Mouse (Mus musculus) embryonic facial prominence, embryonic 12.5 days (tissue): ENCODE results near the gene Trpm3. TPM values are rescaled to one million over a fixed set of nuclear protein-coding genes. Genes with fewer than 3 reads are reported as not detected.

Source experiments
- ATAC-seq: fragments of 200-750 bp; cut with Nextera tagmentation; 2 replicates; pipeline ENCODE4 v1.8.0; 2017; ENCODE audit not compliant: insufficient number of reproducible peaks, insufficient read depth, low FRiP score, low TSS enrichment
- H3K27ac ChIP-seq: fragments of 300-500 bp; sonication (generic); 2 replicates; pipeline ENCODE4 v1.5.1; 2016; ENCODE audit warnings: mild to moderate bottlenecking
- H3K27me3 ChIP-seq: fragments of 300-500 bp; sonication (generic); 2 replicates; pipeline ENCODE4 v1.6.1; 2016; ENCODE audit warnings: mild to moderate bottlenecking, moderate library complexity
- H3K36me3 ChIP-seq: fragments of 300-500 bp; sonication (generic); 2 replicates; pipeline ENCODE4 v1.6.1; 2016; ENCODE audit warnings: mild to moderate bottlenecking
- H3K4me1 ChIP-seq: fragments of 300-500 bp; sonication (generic); 2 replicates; pipeline ENCODE4 v1.6.1; 2016
- H3K4me2 ChIP-seq: fragments of 300-500 bp; sonication (generic); replicated peaks from 2 replicates; pipeline ENCODE4 v1.6.1; 2016; ENCODE audit warnings: mild to moderate bottlenecking, moderate library complexity
- H3K4me3 ChIP-seq: fragments of 300-500 bp; sonication (generic); 2 replicates; pipeline ENCODE4 v1.5.1; 2016; ENCODE audit warnings: mild to moderate bottlenecking
- H3K9ac ChIP-seq: fragments of 300-500 bp; sonication (generic); 2 replicates; pipeline ENCODE4 v1.6.1; 2016; ENCODE audit warnings: mild to moderate bottlenecking, moderate library complexity
- H3K9me3 ChIP-seq: fragments of 300-500 bp; sonication (generic); 2 replicates; pipeline ENCODE4 v1.6.1; 2016; ENCODE audit warnings: mild to moderate bottlenecking, moderate library complexity
- WGBS: fragments of 180-500 bp; shearing (Covaris S2); methylation state at CpG from one replicate; pipeline ENCODE4 v1.1.7; 2016; 5-methylcytosine and 5-hydroxymethylcytosine counted together
- polyA plus RNA-seq: library from polyadenylated mRNA; unstranded; fragments of >200 nt; fragmentation: Nextera tagmentation; extraction: Ambion mirVana; gene quantifications from 2 replicates; pipeline ENCODE4 v1.2.1, GENCODE M21; 2016

Trpm3 gene
- polyA plus RNA-seq, 1 experiment from 2014 or later, result 12.5 TPM

DNA sequence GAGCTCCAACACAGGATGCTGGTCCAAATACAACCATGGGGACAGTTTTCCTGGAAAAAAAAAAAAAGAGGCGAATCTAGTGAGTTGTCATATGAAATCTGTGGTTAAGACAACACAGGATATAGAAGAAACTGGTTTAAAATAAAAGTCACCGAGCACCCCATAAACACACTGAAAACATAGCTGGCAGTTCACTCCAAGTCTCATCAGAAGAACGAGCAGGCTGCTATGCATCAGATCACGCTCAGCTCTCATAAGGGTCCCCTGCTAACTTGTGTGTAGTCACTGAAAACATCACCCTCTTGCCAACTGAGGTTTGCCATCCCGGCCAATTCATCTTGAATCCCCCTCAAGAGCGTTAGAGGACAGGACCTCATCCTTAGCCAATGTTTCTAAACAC, 476.5 kb downstream of the Trpm3 start:
- WGBS, result 88% methylated on average over 6 of the region's 6 CpGs
- no peak overlapping the region for H3K9ac ChIP-seq
- 0 out of 2 replicates have a peak, but pooled peaks cover 7% of the 10 kb centered on the region for H3K9me3 ChIP-seq
- H3K4me3 ChIP-seq, result no peak overlapping the region
- no peak overlapping the region for H3K27ac ChIP-seq
- ATAC-seq, result no peak
- H3K4me1 ChIP-seq, result no peaks in the 10 kb centered on the region
- no peak overlapping the region for H3K4me2 ChIP-seq
- H3K27me3 ChIP-seq, result no peaks in the 10 kb centered on the region
- H3K36me3 ChIP-seq, result no peaks in the 10 kb centered on the region

DNA sequence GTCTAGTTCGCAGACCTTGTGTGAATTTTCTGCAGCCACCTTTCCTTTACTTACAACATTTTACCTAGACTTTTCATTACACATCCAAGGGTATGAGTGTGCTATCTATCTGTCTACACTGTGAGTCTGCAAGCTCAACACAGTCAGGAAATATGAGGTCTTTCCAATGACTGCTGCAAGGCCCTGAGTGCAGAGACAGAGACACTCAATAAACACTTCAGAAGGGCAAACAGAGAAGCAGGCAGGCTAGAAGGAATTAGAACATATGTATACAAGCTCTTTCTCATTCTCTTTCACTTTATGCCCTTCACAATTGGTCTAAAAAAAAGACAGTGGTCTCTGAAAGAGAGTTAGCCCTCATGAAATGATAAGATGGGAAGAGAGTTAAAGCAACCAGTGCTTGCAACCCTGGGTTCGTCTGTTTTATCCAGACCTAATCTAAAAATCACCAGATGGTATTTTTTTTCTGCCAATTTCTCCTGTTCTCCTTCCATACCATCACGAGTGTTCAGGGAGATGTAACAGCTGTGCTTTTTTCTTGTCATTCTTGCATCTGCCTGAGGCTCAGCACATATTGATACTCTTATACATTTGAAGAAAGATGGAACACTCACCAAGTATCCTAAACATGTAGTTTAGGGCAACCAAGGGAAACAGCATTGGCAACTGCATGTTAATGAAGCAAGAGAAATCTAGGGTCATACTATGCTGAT, 486.1 kb downstream of the Trpm3 start:
- Histone ChIP-seq H3K4me1 (no peaks in the 10 kb centered on the region), H3K4me3 (no peak overlapping the region), H3K27me3 (no peaks in the 10 kb centered on the region), H3K27ac (no peak overlapping the region), H3K36me3 (no peaks in the 10 kb centered on the region), H3K9me3 (no peaks in the 10 kb centered on the region), H3K4me2 (no peak overlapping the region), H3K9ac (no peak overlapping the region)
- no peak for ATAC-seq
- WGBS, result 69% methylated on average over 3 of the region's 3 CpGs

DNA sequence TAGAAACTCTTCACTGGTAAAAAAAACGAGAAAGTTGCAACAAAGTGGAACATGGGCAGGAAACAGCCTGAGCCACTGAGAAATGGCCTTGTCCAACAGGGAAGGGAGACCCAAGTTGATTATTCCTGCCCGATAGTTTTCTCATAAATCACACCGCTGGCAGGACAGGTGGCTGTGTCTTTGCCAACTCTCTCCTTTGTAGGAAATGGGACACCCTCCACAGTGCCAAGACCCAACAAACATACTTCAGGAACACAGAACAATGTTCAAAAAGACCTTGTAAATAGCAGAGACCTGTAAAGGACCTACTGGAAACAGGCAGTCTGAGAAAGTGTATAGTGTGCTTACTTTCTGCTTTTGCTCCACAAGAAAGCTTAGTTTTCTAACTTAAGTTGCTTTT, 490.0 kb downstream of the Trpm3 start:
- ATAC-seq, result no peak
- H3K4me2 ChIP-seq, result no peak overlapping the region
- WGBS, result 86% methylated on average over 3 of the region's 3 CpGs
- H3K9ac ChIP-seq, result no peak overlapping the region
- H3K4me3 ChIP-seq, result no peak overlapping the region
- H3K27ac ChIP-seq, result no peak overlapping the region
- H3K36me3 ChIP-seq, result no peaks in the 10 kb centered on the region
- H3K9me3 ChIP-seq, result no peaks in the 10 kb centered on the region
- H3K27me3 ChIP-seq, result no peaks in the 10 kb centered on the region
- no peaks in the 10 kb centered on the region for H3K4me1 ChIP-seq

DNA sequence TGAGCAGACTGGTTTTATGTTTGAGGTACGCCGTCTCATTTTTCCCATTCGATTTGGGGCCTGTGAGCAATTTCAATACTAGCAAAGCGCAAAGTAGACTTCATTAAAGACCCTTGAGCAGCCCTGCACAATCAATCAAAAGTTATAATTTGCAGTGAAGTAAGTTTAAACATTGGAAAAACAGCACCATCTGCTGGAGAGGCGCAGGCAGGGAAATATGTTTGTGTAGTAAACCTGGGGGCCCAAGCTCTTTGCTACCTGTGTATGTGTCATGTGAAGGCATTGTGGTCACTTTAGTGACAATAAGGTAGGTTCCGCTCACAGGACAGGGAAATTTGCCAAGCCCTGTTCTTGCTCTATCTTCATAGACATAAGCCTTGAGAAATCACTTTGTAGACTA, 492.5 kb downstream of the Trpm3 start:
- ATAC-seq, result no peak

DNA sequence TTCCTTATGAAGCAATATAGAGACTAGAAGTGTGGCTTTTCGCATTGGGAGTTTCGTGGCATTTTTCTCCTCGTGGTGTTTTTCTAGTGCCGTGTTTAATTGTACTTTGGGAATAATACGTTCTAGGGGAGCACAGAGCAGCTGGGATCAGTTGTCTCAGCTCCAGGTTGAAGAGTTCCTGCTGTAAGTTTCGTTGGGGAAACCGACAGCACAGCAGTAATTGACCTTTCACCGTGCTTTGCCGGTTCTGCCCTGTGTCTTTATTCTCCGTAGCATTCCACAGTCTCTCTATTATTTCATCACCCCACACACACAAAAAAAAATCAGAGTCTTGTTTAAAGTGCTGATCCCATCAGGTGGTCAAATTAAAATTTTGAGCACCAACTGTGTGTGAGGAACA, 496.8 kb downstream of the Trpm3 start:
- WGBS, result 14% methylated on average over 10 of the region's 10 CpGs
- ATAC-seq, result no peak
- H3K36me3 ChIP-seq, result no peaks in the 10 kb centered on the region
- H3K4me2 ChIP-seq, result no peak overlapping the region
- no peak overlapping the region for H3K4me3 ChIP-seq
- no peaks in the 10 kb centered on the region for H3K4me1 ChIP-seq
- no peak overlapping the region for H3K9ac ChIP-seq
- H3K27ac ChIP-seq, result no peak overlapping the region
- no peaks in the 10 kb centered on the region for H3K27me3 ChIP-seq
- H3K9me3 ChIP-seq, result no peaks in the 10 kb centered on the region

More for the DNA sequence above, 492.5 kb downstream of the Trpm3 start:
- H3K9ac ChIP-seq, result no peak overlapping the region
- H3K4me3 ChIP-seq, result no peak overlapping the region
- no peaks in the 10 kb centered on the region for H3K36me3 ChIP-seq
- no peaks in the 10 kb centered on the region for H3K9me3 ChIP-seq
- H3K27me3 ChIP-seq, result no peaks in the 10 kb centered on the region
- no peak overlapping the region for H3K27ac ChIP-seq
- no peaks in the 10 kb centered on the region for H3K4me1 ChIP-seq
- WGBS, result 67% methylated on average over 6 of the region's 6 CpGs
- H3K4me2 ChIP-seq, result no peak overlapping the region

DNA sequence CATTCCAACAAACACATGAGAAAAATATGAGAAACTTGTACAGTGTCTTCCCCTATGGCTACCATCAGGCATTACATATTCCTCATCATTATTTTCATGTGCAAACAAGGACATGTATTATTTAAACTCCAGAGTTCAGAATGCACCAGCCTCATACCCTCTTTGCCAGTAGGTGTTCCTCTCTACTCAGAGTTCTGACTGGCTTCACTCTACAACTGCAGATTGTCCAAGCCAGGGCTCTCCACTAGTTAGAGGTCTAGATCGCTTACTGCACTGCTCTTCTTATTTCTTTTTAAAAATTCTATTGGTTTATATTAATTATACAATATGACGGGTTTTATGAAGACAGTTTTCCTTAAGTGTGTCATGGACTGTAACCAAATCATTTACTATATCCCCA, 498.9 kb downstream of the Trpm3 start:
- Histone ChIP-seq H3K27me3 (no peaks in the 10 kb centered on the region), H3K9me3 (no peaks in the 10 kb centered on the region), H3K36me3 (no peaks in the 10 kb centered on the region), H3K4me2 (no peak overlapping the region), H3K27ac (no peak overlapping the region), H3K4me1 (no peaks in the 10 kb centered on the region), H3K4me3 (no peak overlapping the region), H3K9ac (no peak overlapping the region)
- WGBS, result 90% methylated on average over 2 of the region's 2 CpGs
- ATAC-seq, result no peak

DNA sequence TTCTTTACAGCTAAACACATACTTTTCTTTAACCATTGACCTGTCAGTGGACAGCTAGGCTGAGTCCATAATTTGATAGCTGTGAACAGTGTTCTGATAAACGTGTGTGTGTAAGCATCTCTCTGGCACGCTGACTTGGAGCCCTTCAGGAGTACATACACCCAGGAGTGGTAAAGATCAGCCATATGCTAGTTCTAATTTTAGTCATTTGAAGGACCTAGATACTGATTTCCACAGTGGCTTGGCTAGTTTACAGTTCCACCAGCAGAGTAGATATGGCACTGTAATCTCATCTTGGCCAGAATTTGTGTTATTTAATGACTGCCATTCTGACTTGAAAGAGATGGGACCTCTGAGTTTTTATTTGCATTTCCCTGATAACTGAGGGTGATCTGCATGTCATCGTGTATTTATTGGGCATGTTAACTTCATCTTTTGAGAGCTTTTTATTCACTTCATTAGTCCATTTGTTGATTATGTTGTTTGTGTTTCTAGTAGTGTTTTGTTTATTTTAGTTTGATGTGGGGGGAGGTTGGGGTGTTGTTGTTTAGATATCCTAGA, 499.6 kb downstream of the Trpm3 start:
- H3K9me3 ChIP-seq, result no peaks in the 10 kb centered on the region
- 75% methylated on average over 3 of the region's 3 CpGs for WGBS
- H3K4me2 ChIP-seq, result no peak overlapping the region
- ATAC-seq, result no peak
- H3K4me1 ChIP-seq, result no peaks in the 10 kb centered on the region
- H3K9ac ChIP-seq, result no peak overlapping the region
- H3K27me3 ChIP-seq, result no peaks in the 10 kb centered on the region
- no peak overlapping the region for H3K4me3 ChIP-seq
- no peak overlapping the region for H3K27ac ChIP-seq
- no peaks in the 10 kb centered on the region for H3K36me3 ChIP-seq

DNA sequence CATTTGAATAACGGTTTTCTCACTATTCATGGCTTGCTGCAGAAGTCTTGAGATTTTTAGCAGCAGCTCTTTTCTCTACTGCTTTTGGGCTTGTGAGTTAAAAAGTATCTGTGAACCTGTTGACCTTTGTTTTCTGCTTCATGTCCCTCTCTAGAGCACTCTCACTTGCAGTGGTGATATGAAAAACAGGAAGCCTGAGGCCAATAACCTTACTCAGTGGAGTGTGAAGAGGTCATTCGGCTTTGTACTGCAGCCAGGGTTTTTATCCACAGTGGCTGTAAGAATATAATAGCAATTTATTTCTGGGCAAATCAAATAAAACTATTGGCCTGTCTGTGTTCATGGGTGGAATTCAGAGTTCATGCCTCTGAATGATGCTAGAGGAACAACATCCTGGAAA, 503.3 kb downstream of the Trpm3 start:
- 37% methylated on average over 2 of the region's 2 CpGs for WGBS
- Histone ChIP-seq H3K9ac (no peak overlapping the region), H3K27me3 (no peaks in the 10 kb centered on the region), H3K36me3 (no peaks in the 10 kb centered on the region), H3K4me2 (no peak overlapping the region), H3K9me3 (no peaks in the 10 kb centered on the region), H3K4me1 (no peaks in the 10 kb centered on the region), H3K4me3 (no peak overlapping the region), H3K27ac (no peak overlapping the region)
- ATAC-seq, result no peak

DNA sequence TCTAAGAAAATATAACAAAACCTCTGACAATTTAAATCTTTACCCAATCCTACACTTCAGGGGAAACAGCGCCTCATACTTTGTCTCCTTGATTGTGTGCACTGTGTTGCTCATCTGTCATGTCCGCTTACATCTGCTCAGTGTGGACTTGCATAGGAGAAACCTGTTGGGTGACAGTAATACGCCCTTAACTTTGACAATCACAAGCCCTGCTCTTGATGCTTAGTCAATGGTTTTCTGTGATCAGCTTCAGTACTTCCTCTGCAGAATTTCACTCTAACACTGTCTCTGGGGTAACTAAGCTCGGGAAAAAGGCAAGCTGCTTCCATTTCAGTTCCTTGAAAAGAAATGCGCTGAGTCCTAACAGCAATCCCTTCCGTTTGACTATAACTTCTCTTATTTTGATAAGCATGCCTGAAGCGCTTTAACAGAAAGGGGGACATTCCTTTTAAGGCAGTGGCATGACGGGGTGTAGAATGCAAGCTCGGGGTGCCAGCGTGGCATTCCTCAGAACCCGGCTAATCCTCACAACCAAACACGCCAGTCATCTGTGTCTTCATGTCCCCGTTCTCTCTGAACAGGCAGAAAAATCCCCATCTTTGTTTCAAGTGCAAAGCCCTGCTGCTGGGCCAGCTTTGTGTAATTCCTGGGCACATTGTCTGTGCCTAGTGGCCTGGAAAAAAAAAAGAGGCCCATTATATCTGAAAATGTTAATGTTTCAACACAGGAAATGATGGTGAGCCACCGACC, 517.8 kb downstream of the Trpm3 start:
- no peaks in the 10 kb centered on the region for H3K36me3 ChIP-seq
- no peak overlapping the region for H3K4me3 ChIP-seq
- no peak for ATAC-seq
- WGBS, result 54% methylated on average over 14 of the region's 14 CpGs
- H3K9ac ChIP-seq, result no peak overlapping the region
- 0 out of 2 replicates have a peak, but pooled peaks cover 3% of the 10 kb centered on the region for H3K4me1 ChIP-seq
- H3K9me3 ChIP-seq, result no peaks in the 10 kb centered on the region
- no peak overlapping the region for H3K4me2 ChIP-seq
- H3K27ac ChIP-seq, result peak overlapping the region; percentile 18; the same call in 1 of the 2 replicates
- no peaks in the 10 kb centered on the region for H3K27me3 ChIP-seq

DNA sequence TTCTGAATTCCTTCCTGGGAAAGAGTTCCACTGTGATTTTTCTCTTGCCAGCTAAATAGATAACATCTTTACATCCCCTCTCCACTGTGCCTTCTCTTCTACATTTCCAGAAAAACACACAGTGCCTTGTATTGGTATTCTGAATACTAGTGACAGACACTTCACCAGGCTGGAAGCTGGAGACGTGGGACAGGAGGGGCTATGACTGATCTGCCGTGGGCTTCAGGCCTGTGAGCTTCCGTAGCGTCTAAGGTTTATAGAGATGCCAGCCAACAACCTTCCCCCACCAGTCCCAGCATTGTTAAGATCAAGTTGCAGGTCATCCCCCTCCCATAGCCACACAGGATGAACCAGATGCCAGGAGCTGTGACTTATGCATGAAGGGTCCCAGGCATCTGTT, 518.4 kb downstream of the Trpm3 start:
- no peaks in the 10 kb centered on the region for H3K27me3 ChIP-seq
- H3K9me3 ChIP-seq, result no peaks in the 10 kb centered on the region
- H3K27ac ChIP-seq, result peak overlapping the region; percentile 32
- 0 out of 2 replicates have a peak, but pooled peaks cover 3% of the 10 kb centered on the region for H3K4me1 ChIP-seq
- no peak for ATAC-seq
- H3K4me2 ChIP-seq, result no peak overlapping the region
- no peak overlapping the region for H3K9ac ChIP-seq
- WGBS, result 24% methylated on average over 4 of the region's 4 CpGs
- H3K36me3 ChIP-seq, result no peaks in the 10 kb centered on the region
- no peak overlapping the region for H3K4me3 ChIP-seq

DNA sequence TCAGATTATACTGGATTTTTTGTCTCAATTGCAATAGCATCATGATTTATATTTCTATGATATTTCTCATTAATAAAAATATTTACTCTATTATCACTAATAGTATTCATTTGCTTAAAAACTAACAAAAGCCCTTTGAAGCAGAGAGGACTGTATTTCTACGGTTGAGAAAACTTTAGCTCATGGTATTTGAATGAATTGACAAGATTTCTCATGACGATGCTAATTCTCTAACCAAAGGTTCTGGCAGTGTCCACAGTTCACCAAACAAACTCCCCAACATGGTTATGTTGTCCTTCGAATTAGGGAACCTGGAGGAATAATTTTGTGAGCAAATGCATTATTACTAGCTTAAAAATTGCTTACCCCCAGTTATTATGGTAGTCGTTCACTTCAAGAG, 526.6 kb downstream of the Trpm3 start:
- Histone ChIP-seq H3K27ac (no peak overlapping the region), H3K4me1 (no peaks in the 10 kb centered on the region), H3K36me3 (no peaks in the 10 kb centered on the region), H3K4me2 (no peak overlapping the region), H3K9ac (no peak overlapping the region), H3K4me3 (no peak overlapping the region), H3K9me3 (no peaks in the 10 kb centered on the region), H3K27me3 (no peaks in the 10 kb centered on the region)
- 85% methylated on average over 4 of the region's 4 CpGs for WGBS
- ATAC-seq, result no peak

DNA sequence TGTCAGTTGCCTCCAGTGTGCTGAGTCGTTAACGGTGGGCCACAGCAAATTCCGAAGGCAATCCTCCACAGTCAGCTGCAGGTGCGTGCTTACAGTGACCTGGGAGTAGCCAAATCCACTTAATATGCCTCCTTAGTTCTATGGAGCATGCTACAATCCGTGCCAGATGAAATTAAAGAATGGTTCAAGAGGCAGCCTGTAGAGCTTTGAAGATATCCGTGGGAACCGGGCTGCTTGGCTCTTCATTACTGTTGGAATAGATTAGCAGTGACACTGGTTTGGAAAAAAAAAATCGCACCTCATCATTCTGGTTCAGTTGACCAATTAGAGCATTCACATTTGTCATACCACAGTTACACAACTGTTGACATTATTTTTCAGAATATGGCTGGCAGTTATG, 531.4 kb downstream of the Trpm3 start:
- Histone ChIP-seq H3K36me3 (no peaks in the 10 kb centered on the region), H3K4me1 (no peaks in the 10 kb centered on the region), H3K9me3 (no peaks in the 10 kb centered on the region), H3K27ac (no peak overlapping the region), H3K27me3 (no peaks in the 10 kb centered on the region), H3K4me3 (no peak overlapping the region), H3K9ac (no peak overlapping the region), H3K4me2 (no peak overlapping the region)
- WGBS, result 81% methylated on average over 8 of the region's 8 CpGs
- no peak for ATAC-seq
